Mouse (Mus musculus) layer of hippocampus, adult 9-11 months (tissue): ENCODE measurements around the gene Cdca5.
"Not testable (repeated sequence)": the region's sequence is repeated elsewhere in the genome, so short reads cannot be mapped to it uniquely, and the experiment has no call there.

Source experiments
- DNase-seq: peaks from one replicate; pipeline ENCODE4 v3.0.0; 2022

Cdca5 gene

DNA sequence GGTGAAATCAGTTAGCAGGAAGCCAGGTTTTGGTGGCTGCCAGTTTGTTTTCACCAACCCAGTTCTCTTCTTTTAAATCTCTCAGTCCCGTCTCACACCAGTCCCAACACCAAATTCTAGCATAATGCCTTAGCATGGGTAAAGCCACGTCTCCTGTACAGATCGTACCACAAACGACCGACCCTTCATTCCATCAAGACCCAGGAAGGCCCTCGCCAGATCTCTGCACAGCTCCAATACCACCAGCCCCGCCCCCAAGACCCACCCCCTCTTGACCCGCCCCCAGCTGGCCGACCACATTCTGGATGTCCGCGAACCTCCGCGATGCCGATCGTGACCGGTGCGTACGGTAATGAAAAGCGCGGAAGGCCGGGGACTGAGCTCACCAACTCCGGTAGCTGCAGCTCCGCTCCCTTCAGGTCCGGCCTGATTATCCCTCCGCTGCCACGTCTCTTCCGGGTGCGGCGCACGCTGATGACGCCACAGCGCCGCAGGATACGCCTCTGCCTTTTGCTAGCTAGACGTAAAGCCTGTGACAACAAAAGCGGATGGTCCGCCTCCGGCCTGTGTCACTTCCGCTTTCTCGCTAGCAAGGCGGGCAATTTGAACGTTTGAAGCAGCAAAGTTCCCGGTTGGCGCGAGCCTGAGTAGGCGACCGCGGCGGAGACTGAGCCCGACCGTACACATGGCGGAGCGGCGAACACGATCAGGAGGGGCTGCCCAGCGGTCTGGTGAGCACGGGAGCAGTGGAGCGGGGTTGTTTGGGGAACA lies at the start of gene Cdca5, which contains the start of gene Zfpl1:
Cdca5 (plus strand) TSS at position 506 of the 771 bp plus-strand sequence.
Zfpl1 (minus strand) TSS at position 479 of the 771 bp plus-strand sequence.
- DNase-seq: peak; percentile 98

DNA sequence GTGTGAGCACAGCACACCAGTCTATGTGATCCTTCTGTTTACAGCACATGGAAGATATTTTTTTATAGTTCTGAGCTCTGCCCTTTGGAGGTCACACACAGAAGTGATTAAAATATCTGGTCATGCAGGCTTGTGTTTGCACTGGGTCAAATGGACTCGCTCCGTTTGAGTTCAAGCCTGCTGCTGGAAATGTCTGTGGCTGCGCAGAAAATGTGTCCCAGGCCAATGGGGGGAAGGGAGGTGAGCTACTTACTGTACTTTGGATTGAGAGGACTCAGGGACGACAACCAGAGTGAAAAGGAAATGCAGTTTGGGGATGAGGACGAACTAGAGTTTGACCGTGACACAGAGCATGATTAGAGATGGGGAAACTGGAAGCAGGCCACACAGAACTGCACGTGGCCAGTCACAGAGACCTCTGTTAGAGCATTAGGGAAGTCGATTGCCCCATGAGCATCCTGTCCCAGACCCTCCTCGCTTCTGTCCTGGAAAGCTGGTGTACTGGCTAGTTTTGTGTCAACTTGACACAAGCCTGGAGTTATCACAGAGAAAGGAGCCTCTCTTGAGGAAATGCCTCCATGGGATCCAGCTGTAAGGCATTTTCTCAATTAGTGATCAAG lies 48.7 kb upstream of the Cdca5 start:
- DNase-seq: no peak

DNA sequence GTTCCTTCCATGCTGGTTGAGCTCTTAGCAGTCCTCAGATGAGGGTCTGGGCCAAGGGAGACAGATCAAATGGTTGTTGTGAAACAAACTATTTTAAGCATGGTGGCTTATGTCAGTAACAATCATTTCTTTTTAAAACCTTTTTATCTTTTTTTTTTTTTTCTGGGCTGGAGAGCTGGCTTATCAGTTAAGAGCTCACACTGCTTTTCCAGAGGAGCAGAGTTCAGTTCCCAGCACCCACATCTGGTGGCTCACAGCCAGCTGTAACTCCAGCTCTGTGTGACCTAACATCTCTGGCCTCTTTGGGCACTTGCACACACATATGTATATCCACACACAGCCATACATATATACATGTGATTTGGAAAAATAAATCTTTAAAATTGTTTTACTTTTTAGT lies 47.1 kb upstream of the Cdca5 start:
- DNase-seq: no peak

DNA sequence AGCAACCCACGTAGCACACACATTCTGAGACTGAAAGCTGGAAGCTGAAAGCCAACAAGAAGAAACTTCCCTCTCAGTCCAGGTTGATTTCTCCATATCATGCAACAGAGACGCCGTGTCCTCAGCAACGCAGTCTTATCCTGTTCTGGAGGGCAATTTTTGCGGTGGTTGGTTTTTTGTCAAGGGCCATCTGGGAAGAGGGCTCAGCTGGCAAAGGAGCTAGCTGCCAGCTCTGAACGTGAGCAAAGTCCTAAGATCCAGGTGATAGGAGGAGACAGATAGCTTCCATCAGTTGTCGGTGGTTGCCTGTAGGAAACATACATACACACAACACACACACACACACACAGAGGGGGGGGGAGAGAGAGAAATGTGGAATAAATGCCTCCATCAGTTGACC lies 46.5 kb upstream of the Cdca5 start:
- no peak for DNase-seq

DNA sequence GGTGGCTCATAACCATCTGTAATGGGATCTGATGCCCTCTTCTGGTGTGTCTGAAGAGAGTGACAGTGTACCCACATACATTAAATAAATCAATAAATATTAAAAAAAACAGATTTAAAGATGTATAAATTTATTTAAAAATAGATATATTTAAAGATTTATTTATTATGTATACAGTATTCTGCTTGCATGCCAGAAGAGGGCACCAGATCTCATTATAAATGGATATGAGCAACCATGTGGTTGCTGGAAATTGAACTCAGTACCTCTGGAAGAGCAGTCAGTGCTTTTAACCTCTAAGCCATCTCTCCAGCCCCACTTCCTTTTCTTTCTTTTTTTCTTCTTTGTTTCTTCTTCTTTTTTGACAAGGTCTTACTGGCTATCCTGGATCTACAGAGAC lies 44.8 kb upstream of the Cdca5 start:
- DNase-seq: no peak

DNA sequence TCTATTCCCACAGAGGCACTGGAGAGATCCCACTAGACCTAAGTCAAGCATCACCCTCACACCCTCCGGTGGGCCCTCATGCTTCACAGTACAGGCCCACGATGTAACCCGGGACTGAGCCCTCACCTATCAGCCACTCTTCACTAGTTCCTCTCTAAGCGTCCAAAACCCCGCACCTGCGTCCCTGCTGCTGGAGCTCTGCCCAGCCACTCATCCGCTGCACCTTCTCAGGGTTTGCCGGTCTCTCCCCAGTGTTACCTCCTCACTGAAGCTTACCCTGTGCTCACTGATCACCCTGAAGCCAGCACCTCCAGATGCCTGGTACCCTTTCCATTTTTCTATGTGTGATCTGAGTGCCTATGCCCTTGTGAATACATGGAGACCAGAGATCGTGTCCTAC lies 42.5 kb upstream of the Cdca5 start:
- no peak for DNase-seq

DNA sequence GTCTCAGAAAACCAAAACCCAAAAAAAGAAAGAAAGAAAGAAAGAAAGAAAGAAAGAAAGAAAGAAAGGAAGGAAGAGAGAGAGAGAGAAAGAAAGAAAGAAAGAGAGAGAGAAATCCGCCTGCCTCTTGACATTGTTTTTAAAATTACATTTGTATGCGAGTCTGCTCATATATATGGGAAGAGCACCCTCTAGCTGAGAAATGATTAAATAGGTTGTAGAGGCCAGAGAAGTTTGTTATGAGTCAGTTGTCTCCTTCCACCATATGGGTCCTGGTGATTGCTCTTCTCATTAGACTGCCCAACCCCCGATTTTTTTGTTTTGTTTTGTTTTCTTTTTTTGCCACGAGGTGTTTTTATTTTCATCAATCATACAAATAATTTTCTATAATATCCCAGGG lies 40.7 kb upstream of the Cdca5 start:
- not testable (repeated sequence) for DNase-seq

DNA sequence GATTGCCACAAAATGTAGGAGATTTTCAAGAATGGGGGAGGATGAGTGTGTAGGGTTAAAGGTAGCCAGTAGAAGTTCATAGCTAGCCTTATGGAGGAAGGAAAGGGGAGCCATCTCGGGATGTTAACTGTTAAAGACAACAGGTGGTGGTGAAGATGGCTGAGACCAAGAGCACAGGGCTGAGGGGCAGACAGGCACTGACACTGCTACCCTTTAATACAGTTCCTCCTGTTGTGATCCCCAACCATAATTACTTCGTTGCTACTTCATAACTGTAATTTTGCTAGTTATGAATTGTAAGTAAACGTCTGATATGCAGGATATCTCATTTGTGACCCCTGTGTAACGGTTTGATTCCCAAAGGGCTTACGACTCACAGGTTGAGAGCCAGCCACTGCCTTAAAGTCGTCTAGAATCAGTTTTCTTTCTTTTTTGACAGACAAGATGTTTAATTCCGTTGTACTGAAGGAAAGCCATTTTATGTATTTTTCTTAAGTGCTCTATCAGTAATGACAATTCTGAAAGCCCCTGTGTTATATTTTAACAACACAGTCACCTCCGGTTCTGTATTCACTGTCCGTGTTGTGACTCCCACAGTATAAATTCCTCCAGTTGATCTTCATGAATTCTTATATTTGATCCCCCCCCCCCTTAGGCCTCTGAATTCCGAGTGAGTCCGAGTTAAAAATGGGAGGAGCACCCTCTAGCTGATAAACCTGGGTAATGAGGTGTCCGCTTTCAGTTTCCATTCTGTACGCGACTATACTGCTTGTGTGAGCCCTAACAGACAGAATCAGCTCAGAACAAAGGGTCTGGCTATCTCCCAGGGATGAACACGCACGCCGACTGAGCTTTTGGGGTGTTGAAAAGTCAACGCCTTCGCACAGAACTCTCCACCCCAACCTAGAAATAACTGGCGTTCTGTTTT lies 39.2 kb upstream of the Cdca5 start:
- no peak for DNase-seq

DNA sequence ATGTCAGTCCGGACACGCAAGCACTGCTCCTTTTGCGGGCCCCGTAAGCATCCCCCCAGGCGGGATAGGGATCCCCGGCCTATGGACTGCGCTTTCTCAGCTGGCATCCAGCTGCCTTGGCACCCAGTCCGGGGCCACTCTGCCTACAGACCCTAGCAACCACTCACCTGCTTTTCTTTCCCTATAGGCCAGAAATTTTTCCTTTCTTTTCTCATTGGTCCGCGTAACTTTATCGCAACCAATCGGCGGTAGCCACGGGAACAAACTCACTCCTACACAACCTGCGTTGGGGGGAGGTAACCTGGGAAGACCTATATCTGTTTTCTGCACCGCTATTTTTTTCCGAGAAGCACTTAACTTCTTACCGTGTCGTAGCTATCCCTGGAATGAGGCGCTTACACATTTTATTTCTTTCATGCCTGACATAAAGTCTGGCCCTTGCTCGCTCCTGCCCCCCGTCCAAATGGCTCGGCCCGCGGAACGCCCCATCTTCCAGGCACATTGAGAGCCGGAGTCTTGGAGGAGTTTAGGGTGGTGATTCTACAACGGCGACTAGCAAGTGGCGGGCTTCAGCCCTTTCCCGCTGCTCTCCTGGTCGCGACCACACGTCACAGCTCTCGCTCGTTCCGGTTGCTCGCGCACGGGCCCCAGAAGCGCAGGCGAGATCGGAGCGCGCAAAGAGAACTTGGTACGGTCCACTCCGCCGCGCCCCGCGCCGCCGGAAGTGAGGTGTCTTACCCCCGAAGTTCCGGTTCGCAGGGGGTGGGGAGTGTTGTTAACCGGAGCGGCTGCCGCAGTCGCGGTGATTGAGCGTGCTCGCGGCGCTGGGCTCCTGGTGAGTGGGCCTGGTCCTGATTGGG lies 38.3 kb upstream of the Cdca5 start, which contains the start of gene Syvn1:
Syvn1 (plus strand) TSS at position 283 of the 860 bp plus-strand sequence.
- DNase-seq: peak; percentile 95

DNA sequence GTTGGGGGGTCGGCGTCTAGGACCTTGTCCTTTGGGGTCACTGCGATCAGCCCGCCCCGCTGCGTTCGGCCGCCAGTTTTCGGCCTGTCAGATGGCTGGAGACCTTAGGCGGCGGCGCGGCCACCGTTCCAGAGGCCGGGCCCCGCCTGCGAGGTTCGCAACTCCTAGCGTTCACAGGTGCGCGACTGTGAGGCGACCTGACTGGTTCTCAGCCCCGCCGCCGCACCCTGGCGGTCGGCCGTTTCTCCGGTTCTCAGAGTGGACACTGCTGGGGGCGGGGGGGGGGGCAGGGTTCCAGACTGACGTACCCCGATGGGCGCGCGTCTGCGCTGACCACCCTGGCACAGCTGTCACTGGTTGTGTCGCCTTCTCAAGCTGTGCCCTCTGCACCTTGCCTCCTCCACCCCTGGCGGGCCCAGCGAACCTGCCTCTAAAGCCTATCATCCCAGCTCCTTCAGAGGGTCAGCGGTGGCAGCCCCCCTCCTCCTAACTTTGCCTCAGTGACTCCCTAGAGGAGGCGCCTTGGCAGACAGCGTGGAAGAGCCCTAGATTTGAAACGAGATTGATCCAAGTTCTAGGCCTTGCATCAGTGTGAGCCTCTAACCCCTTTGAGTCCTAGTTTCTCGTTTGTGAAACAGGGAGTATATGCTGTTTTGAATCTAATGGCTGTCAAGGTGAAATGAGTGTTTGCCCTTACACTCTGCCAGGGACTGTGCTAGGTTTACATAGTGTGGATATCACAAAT lies 37.5 kb upstream of the Cdca5 start:
- DNase-seq: no peak

DNA sequence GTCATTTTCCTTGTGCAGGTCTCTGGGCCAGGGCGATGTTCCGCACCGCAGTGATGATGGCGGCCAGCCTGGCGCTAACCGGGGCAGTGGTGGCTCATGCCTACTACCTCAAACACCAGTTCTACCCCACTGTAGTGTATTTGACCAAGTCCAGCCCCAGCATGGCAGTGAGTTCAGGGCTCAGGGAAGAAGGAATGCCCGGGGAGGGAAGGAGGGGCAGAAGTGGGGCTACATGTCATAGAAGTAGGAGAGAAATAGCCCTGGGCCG lies 37.0 kb upstream of the Cdca5 start:
- DNase-seq: no peak

DNA sequence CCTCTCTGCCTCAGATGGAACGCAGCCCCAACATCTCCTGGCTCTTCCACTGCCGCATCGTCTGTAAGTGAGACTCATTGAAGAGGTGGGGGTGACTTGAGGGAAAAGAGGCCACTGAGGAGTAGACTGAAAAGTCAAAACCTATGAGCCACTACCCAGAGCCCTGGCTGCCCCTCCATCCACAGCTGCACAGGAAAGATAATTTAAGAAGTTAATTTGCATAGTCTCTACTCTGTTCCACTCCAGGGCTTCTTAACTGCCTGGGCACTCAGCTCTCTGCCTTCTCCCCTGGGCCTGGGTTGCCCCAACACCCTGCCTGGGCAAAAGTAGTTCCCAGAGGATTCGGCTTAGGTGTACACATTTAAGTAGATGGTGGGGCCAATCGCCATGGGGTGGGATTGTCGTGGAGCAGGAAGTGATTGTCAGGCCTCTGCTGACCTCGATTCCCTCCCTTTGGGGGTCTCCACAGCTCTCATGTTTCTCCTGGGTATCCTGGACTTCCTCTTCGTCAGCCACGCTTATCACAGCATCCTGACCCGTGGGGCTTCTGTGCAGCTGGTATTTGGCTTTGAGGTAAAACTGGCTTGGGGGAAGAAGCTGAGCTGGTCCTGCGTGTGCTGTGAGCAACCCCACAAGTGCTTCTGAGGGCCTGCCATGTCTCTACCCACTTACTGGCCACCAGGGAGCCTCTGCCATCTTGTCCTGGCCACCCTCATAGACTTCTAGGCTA lies 35.9 kb upstream of the Cdca5 start:
- no peak for DNase-seq

DNA sequence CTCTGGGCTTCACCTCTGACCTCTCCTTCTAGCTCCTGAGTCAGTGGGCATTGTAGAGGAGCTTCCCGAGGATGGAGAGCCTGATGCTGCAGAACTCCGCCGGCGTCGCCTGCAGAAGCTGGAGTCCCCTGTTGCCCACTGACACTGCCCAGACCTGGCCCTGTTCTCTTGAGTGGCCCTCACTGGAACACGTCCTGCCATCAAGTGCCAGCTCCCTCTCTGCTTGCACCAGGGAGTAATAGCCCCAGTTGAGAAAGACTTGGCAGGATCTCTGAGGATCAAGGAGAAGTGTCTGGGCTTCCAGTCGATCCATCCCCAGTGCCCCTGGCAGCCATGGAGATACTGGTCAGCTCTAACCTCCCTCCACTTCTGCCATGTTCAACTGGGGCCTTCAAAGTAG lies 32.3 kb upstream of the Cdca5 start:
- DNase-seq: no peak

DNA sequence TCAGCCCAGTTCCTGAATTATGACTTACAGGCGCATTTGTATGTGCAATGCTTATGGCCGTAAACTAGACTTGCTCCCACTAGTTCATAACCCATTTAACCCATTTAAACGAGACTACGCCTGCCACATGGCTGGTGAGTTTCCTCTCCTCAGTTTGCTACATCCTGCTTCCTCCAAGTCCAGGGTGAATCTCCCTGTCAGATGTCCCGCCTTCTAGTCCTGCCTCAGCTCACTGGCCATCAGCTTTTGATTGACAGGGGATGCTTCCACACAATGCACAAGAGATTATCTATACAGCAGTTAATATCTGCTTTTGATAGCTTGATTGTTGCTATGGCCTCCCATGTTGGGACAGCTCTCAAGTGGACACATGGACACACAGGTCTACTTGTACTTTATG lies 30.5 kb upstream of the Cdca5 start:
- DNase-seq: no peak

DNA sequence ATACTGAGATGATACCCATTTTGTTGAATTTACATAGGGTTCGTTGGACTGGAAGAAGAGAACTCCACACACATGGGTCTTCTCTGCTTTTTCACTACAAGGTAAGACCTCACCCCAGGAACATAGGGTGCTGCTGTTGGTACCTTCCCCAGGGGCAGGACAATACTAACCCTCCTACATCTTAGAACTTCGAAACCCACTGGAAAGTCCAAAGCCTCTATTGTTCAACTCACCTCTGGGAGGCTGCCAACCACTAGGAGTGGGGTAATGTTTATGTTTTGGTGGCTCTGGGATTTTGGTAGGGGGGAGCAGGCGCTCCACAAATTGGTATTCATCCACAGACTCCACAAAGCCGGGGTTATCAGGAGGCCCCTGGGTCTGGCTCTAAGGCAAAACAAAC lies 28.1 kb upstream of the Cdca5 start:
- no peak for DNase-seq

DNA sequence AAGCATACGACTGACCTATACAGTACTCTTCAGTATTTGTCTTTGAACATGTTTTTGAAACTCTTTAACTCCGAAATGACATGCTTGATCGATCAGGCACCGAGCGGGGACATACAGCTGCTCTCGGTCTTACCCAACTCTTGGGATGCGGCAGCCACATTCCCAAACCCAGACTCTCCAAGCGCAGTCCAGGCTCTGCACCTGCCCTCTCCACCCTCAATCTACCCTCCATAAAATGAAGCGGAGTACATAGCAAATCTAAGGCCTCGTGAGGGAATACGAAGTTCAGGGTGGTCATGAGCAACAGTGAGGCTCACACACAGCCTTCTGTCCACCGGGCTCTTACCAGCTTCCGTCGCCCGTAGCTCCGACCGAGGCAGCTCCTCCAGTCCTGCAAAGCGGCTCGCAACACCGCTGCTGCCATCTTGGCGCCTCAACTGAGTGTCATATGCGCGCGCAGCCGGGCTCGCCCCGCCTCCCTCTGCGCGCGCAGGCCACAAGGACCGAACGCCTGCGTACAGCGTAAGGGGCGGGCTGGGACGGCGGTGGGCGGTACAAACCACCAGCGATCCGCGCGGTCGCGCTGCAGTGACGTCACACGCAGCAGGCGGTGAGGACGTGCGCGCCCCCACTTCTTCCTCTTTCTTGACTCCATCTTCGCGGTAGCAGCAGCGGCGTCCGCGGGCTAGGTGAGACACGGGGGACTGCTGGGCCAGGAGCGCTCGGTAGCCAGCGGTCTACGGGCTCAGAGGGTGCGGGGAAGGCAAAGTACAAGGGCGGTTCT lies 27.3 kb upstream of the Cdca5 start, which contains the start of the genes Mrpl49 and Fau:
Mrpl49 (minus strand) TSS at position 473 of the 784 bp plus-strand sequence.
Fau (plus strand) TSS at position 532 of the 784 bp plus-strand sequence.
- DNase-seq: peak; percentile 99

DNA sequence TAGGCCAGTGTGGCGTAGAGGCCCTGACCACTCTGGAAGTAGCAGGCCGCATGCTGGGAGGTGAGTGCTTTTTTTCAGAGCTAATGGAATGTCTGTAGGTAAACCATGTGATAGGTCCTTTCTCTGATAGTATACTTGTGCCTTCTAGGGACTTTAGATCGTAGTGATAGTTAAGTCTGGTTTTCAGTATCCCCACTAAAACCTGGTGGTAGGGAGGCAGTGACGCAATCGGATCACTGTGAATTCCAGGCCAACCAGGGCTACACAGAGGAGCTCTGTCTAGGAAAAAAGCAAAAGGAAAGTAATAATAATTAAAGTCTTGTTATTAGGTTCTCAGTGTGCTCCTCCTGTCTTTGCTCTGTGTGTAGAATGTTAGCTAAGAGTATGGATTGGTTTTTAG lies 26.3 kb upstream of the Cdca5 start:
- peak; percentile 2 for DNase-seq

DNA sequence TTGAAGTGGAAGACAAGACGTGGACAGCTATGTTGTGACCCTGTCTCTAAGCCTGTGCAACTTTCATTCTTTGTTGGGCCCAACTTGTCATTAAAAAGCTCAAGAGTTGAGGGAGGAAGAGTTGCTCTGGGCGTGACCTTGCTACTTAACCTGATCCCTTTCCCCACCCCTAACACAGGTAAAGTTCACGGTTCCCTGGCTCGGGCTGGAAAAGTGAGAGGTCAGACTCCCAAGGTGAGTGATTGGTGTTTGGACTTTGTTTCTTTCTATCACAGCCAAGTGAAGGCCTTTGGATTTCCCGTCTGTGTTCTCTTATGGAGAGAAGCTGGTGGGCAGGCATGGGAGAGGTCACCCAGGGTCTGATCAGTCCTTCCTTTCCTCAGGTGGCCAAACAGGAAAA lies 25.8 kb upstream of the Cdca5 start:
- DNase-seq: peak; percentile 8

DNA sequence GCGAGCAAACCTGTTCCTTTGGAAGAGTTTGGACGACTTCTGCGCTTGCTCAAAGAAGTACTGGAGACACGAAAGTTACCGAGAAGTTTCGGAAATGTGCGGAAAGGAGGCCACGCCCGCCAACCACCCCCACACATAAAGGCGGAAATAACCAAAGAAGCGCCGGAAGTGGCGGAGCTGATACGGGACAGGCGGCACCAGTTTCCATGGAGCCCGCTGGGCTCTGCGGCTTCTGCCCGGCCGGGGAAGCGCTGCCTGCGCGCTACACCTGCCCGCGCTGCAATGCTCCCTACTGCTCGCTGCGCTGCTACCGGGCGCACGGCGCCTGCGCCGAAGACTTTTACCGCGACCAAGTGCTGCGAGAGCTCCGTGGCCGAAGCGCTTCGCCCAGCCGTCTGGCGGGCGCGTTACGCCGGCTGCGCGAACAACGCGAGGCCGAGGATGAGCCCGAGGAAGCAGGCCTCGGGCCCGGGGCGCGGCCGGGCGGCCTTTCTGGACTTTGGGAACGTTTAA lies 23.7 kb upstream of the Cdca5 start, which contains the start of gene Znhit2:
Znhit2 (plus strand) TSS at position 172 of the 513 bp plus-strand sequence.
- DNase-seq: peak; percentile 96
